Mouse (Mus musculus) kidney, postnatal 4 days (tissue): Measurements from ENCODE around the gene 4930572O03Rik.
A peak's percentile ranks its signal among the peaks of the same experiment; 100 is the strongest.
"Not testable (repeated sequence)": the region's sequence is repeated elsewhere in the genome, so short reads cannot be mapped to it uniquely, and the experiment has no call there.

ENCODE experiments used
- DNase-seq, 2 experiments: peaks; one replicate each; pipeline ENCODE4 v3.0.0; 2021; ENCODE audit warnings: mixed read lengths in 2 of 2

4930572O03Rik gene

DNA sequence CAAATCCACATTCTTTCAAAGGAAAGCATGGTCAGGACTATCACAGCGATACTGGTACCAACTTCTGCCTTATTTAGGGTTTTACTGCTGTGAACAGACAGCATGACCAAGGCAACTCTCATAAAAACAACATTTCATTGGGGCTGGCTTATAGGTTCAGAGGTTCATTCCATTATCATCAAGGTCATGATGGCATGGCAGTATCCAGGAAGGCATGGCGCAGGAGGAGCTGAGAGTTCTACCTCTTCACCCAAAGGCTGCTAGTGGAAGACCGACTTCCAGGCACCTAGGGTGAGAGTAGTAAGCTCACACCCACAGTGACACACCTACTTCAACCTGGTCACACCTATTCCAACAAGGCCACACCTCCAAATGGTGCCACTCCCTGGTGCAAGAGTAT lies 40.7 kb downstream of the 4930572O03Rik start:
- DNase-seq = not testable (repeated sequence)

DNA sequence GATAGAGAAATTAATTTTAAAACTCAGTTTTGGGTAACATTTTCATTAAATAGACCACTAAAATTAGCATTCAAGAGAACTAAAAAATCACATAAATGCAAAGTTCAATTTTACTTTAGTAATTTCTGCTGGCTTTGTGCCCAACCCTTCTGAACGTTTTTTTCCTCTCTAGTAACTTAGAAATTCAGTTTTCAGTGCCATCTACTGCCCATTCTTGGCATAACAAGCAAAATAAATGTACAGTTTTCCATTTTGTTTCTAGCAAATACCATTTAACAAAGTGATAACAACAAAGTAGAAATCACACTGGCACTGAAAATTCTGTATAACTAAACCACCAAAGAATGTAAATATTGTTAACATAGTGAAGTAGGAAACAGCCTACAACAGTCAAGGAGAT lies 46.2 kb downstream of the 4930572O03Rik start:
- not testable (repeated sequence) for DNase-seq

DNA sequence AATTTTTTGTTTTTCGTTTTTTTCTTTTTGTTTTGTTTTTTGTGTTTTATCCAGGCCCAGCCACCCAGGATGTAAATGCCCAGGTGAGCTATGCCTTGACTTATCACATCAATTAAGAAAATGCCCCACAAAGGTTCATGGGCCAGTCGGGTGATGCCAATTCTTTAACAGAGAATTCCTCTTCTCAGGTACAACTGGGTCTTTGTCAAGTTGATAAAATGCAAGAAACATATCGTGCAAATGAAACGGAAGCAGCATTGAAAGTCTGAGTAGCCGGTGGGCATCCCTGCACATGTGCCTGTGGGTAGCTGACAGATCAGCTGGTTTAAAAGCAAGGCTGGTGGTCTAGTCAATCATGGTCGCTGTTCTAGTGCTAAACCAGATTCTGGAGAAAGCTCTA lies 50.2 kb downstream of the 4930572O03Rik start:
- DNase-seq = peak; percentile 2 to 3

DNA sequence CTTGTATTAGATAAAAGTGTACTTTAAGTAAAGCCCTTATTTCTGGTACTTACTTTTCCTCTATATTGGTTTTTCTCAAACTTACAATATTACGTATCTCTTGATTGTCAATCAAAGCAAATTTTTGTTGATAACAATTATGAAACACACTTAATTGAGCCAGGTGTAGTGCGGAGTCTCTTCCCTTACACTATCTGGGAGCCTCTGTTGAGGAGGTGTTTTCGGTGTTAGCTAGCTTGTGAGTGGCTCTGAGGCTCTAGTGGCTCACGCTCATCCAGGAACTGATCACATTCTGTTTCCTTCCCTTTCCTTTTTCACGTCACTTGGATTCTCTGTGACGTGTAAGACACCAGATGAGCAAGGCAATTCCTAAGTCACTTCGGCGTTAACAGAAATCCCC lies 53.3 kb downstream of the 4930572O03Rik start:
- DNase-seq = not testable (repeated sequence)

DNA sequence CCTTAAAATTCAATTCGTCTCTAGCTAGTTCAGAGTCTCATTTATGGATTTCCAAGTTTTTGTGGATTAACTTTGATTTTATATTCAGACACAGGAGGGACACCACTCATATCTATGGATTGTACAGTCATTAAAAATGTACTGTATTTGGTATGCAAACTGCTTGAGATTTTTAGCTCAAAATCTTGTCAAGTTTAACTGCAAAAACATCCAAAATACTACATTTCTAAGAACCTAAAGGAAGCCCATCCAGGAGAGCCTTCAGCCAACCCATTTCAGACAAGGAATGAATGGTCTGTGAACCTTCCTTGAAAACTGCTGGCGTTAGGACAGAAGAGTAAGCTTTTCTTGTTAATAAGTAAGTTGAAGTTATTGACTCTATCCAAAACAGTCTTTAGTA lies 53.9 kb downstream of the 4930572O03Rik start:
- DNase-seq = not testable (repeated sequence)

DNA sequence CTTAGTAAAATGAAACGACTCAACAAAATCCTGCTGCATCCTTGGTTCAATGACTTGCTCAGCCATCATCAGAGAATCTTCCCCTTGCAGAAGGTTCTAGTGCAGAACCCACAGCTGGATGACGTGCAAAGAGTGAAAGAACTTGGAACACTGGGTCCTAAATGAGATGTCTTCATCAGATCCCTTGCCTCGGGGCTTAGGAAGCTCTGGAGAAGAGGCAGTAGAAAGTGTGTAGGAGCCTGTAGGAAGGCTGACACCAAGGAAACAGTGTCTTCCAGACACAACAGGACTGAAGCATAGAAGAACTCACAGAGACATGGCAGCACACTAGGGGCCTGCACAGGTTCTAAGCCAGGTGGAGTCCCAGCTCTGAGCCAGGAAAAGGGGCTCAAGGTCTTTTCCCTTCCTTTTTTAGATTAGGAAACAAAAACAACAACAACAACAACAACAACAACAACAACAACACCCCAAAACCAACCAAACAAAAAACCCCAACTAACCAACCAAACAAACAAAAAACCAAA lies 54.4 kb downstream of the 4930572O03Rik start:
- not testable (repeated sequence) for DNase-seq
